Mouse (Mus musculus) erythroblast, embryonic 14.5 days (primary cell): Measurements from ENCODE around the gene Cfap97d1.

ENCODE experiments used
- GATA1 ChIP-seq: IDR thresholded peaks from 2 replicates; pipeline ENCODE4 v1.6.1; 2012; ENCODE audit warnings: low read length, inconsistent platforms, mixed read lengths
- TAL1 ChIP-seq: IDR thresholded peaks from 3 replicates; pipeline ENCODE4 v1.6.1; 2012; ENCODE audit warnings: low read length, inconsistent platforms, mixed read lengths

- no peak for TF ChIP-seq TAL1
- no peak for TF ChIP-seq GATA1
These were observed 47.0 kb upstream of the Cfap97d1 start for GRCm38 (mm10) chr11:101937108-101937507.
